In the genomic region with DNA sequence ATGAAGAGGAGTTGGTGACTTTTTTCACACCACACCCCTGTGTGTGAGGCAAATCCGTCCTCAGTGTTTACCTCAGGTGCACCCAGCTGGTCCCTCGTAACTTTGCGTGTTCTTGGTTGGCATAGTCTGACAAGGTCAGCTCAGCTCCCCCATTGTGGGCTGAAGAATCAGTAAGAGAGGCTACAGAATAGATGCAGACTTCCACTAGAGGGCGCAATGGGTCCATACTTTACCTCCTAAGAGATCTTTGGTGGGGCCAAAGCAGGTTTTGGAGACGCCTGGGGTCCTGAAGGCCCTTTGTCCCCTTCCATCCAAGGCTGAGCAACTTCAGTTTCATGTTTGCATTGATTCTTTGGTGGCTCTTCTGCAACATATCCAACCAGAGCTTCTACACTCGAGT, we compare ENCODE assay signal across 8 mouse cellular contexts. TPM values are rescaled to one million over a fixed set of nuclear protein-coding genes. Genes with fewer than 3 reads are reported as not detected.
DNase-seq lines count a peak whose midpoint lies in the region; ATAC-seq and TF ChIP-seq lines count a peak whose summit lies in the region.

No protein-coding gene starts in this region.

- no peaks in the 10 kb centered on the region for H3K36me3 ChIP-seq in intestine, embryonic 14.5 days (ENCODE audit: control insufficient read depth, insufficient read depth, low read length)
- no peaks in the 10 kb centered on the region for H3K36me3 ChIP-seq in intestine, embryonic 16.5 days (ENCODE audit: control insufficient read depth, insufficient read depth, low read length)
- no peaks in the 10 kb centered on the region for H3K36me3 ChIP-seq in G1E (replicated peaks)
- H3K36me3 ChIP-seq in neural tube, embryonic 11.5 days (ENCODE audit: control insufficient read depth, insufficient read depth, low read length), result no peaks in the 10 kb centered on the region

- no peak overlapping the region for H3K9ac ChIP-seq in intestine, embryonic 14.5 days (ENCODE audit: low read length)
- no peak overlapping the region for H3K9ac ChIP-seq in intestine, embryonic 16.5 days (ENCODE audit: low read depth, low read length)
- H3K9ac ChIP-seq in neural tube, embryonic 11.5 days (ENCODE audit: low read length), result no peak overlapping the region

- H3K9me3 ChIP-seq in intestine, embryonic 14.5 days (ENCODE audit: control insufficient read depth, low read length), result no peaks in the 10 kb centered on the region
- H3K9me3 ChIP-seq in intestine, embryonic 16.5 days (ENCODE audit: control insufficient read depth, low read length), result no peaks in the 10 kb centered on the region
- H3K9me3 ChIP-seq in G1E (replicated peaks), result no peaks in the 10 kb centered on the region
- H3K9me3 ChIP-seq in neural tube, embryonic 11.5 days (ENCODE audit: control insufficient read depth, low read length), result no peaks in the 10 kb centered on the region

- H3K27me3 ChIP-seq in intestine, embryonic 14.5 days (replicated peaks; ENCODE audit: control insufficient read depth, insufficient read depth, low read length), result no peaks in the 10 kb centered on the region
- H3K27me3 ChIP-seq in intestine, embryonic 16.5 days (replicated peaks; ENCODE audit: control insufficient read depth, insufficient read depth, low read length), result no peaks in the 10 kb centered on the region
- peaks cover 5% of the 10 kb centered on the region; the same call in 1 of the 2 replicates for H3K27me3 ChIP-seq in G1E (ENCODE audit: insufficient read depth, low read length)
- H3K27me3 ChIP-seq in neural tube, embryonic 11.5 days (ENCODE audit: control insufficient read depth, insufficient read depth, low read length), result no peaks in the 10 kb centered on the region

- H3K4me2 ChIP-seq in intestine, embryonic 14.5 days (ENCODE audit: low read length), result no peak overlapping the region
- H3K4me2 ChIP-seq in intestine, embryonic 16.5 days (ENCODE audit: low read depth, low read length), result no peak overlapping the region
- H3K4me2 ChIP-seq in neural tube, embryonic 11.5 days (ENCODE audit: low read depth), result no peak overlapping the region

- no peaks in the 10 kb centered on the region for H3K4me1 ChIP-seq in intestine, embryonic 14.5 days (replicated peaks; ENCODE audit: control insufficient read depth, insufficient read depth, low read length)
- H3K4me1 ChIP-seq in intestine, embryonic 16.5 days (ENCODE audit: control insufficient read depth, insufficient read depth, low read length), result no peaks in the 10 kb centered on the region
- H3K4me1 ChIP-seq in G1E (ENCODE audit: insufficient read depth, low read depth, low read length), result no peaks in the 10 kb centered on the region
- H3K4me1 ChIP-seq in neural tube, embryonic 11.5 days (ENCODE audit: control insufficient read depth, insufficient read depth, low read length), result no peaks in the 10 kb centered on the region

- no peak overlapping the region for H3K4me3 ChIP-seq in intestine, embryonic 14.5 days (ENCODE audit: low read depth, low read length)
- no peak overlapping the region for H3K4me3 ChIP-seq in intestine, embryonic 16.5 days (ENCODE audit: low read length)
- H3K4me3 ChIP-seq in G1E (ENCODE audit: low read depth, low read length), result no peak overlapping the region
- no peak overlapping the region for H3K4me3 ChIP-seq in neural tube, embryonic 11.5 days (ENCODE audit: low read depth, low read length)

- H3K27ac ChIP-seq in intestine, embryonic 14.5 days (ENCODE audit: low read depth), result no peak overlapping the region
- no peak overlapping the region for H3K27ac ChIP-seq in intestine, embryonic 16.5 days (ENCODE audit: low read length)
- H3K27ac ChIP-seq in neural tube, embryonic 11.5 days (ENCODE audit: low read depth, low read length), result no peak overlapping the region

- peak; percentile 81 for DNase-seq in intestine, embryonic 14.5 days (ENCODE audit: low spot score)
- peak; percentile 60 for DNase-seq in G1E (ENCODE audit: low spot score)
- DNase-seq in c-Kit-positive CD71-positive TER-119-negative erythroid progenitor cells, embryonic 14.5 days (ENCODE audit: low read depth), result peak; percentile 28
- DNase-seq in frontal cortex, postnatal 36 days (ENCODE audit: low spot score in 2 of 2), result peak; percentile 58 to 71
- peak; percentile 17 for DNase-seq in left cerebral cortex, adult 11 months (ENCODE audit: low spot score)
- DNase-seq in neural tube, embryonic 11.5 days (ENCODE audit: low spot score), result peak; percentile 78
- DNase-seq in yolk sac, embryonic 10.5 days (ENCODE audit: low spot score), result peak; percentile 9

- TF ChIP-seq CTCF in G1E (IDR thresholded peaks at IDR 0.05; ENCODE audit: low read depth, low read length), result peak; percentile 33; the same call in 1 of the 2 replicates

- no peak for ATAC-seq in intestine, embryonic 14.5 days (replicated peaks; ENCODE audit: low FRiP score, low TSS enrichment, low read depth)
- no peak for ATAC-seq in intestine, embryonic 16.5 days
- no peak for ATAC-seq in G1E (ENCODE audit: extremely low read depth, insufficient number of reproducible peaks, low FRiP score, poor library complexity, severe bottlenecking)
- no peak for ATAC-seq in neural tube, embryonic 11.5 days (ENCODE audit: insufficient read depth, low FRiP score, low TSS enrichment)

- WGBS in intestine, embryonic 14.5 days, result 16% methylated on average over 6 of the region's 6 CpGs
- 17% methylated on average over 6 of the region's 6 CpGs for WGBS in intestine, embryonic 16.5 days
- WGBS in neural tube, embryonic 11.5 days, result 25% methylated on average over 6 of the region's 6 CpGs

RNA-seq across cellular contexts. Expression of gene Otog, which starts 39.2 kb away (rescaled TPM):
- polyA plus RNA-seq in intestine, embryonic 14.5 days (2014; fragmentation: Nextera tagmentation; extraction: Ambion mirVana), result 0.12 TPM in 1 of 2 replicates, not detected in the other
- polyA plus RNA-seq in intestine, embryonic 16.5 days (2015; fragmentation: Nextera tagmentation; extraction: Ambion mirVana), result 0.07 TPM in 1 of 2 replicates, not detected in the other
- total RNA-seq in G1E (2014; fragmentation: Nextera tagmentation) (not detected in 2 replicates), G1E (2017) (0.05 and 0.06 TPM in 2 replicates)
- not detected in 2 replicates for polyA plus RNA-seq in G1E (2012)
- 0.12 TPM in 1 of 2 replicates, not detected in the other for polyA plus RNA-seq in neural tube, embryonic 11.5 days (2014; fragmentation: Nextera tagmentation; extraction: Ambion mirVana)

RNA-seq across cellular contexts. Expression of gene Ush1c, which starts 41.6 kb away (rescaled TPM):
- polyA plus RNA-seq in intestine, embryonic 14.5 days (2014; fragmentation: Nextera tagmentation; extraction: Ambion mirVana), result 36.6 and 36.8 TPM in 2 replicates
- polyA plus RNA-seq in intestine, embryonic 16.5 days (2015; fragmentation: Nextera tagmentation; extraction: Ambion mirVana), result 96.4 and 113 TPM in 2 replicates
- total RNA-seq in G1E (2014; fragmentation: Nextera tagmentation), result not detected in 2 replicates
- total RNA-seq in G1E (2017), result not detected in 2 replicates
- polyA plus RNA-seq in G1E (2012), result not detected in 2 replicates
- 2.8 and 3.1 TPM in 2 replicates for polyA plus RNA-seq in neural tube, embryonic 11.5 days (2014; fragmentation: Nextera tagmentation; extraction: Ambion mirVana)

Comparison
In these comparisons a context has a peak if more than half of its experiments do, and no peak if none do; other contexts are left out.
1. DNase-seq: peak in every context shown above with its lines; median percentile 81 in intestine, embryonic 14.5 days; 78 in neural tube, embryonic 11.5 days; 64 in frontal cortex, postnatal 36 days; 60 in G1E; 28 in c-Kit-positive CD71-positive TER-119-negative erythroid progenitor cells, embryonic 14.5 days; 17 in left cerebral cortex, adult 11 months; 9 in yolk sac, embryonic 10.5 days.